Mouse (Mus musculus) forelimb bud, embryonic 11.5 days (tissue): ENCODE results near the gene Cd8b1.

Experiments used
- DNase-seq: peaks from one replicate; pipeline ENCODE4 v3.0.0-alpha.2; 2012; ENCODE audit warnings: low read depth, low spot score

Gene Cd8b1

GRCm38 (mm10) chr6:71351201-71351600 is 28.6 kb downstream of the Cd8b1 start:
- DNase-seq = no peak

GRCm38 (mm10) chr6:71352201-71352600 is 29.6 kb downstream of the Cd8b1 start:
- DNase-seq = no peak

- DNase-seq = no peak
Observed at GRCm38 (mm10) chr6:71352866-71353427, 30.4 kb downstream of the Cd8b1 start.

- DNase-seq = no peak
Observed at GRCm38 (mm10) chr6:71353722-71354121, 31.1 kb downstream of the Cd8b1 start.

- DNase-seq = no peak
Observed at GRCm38 (mm10) chr6:71357493-71357892, 34.9 kb downstream of the Cd8b1 start.

GRCm38 (mm10) chr6:71360221-71360620 is 37.6 kb downstream of the Cd8b1 start:
- DNase-seq = no peak

- DNase-seq = no peak
Observed at GRCm38 (mm10) chr6:71360751-71361150, 38.2 kb downstream of the Cd8b1 start.

- DNase-seq = no peak
Observed at GRCm38 (mm10) chr6:71361156-71361670, 38.6 kb downstream of the Cd8b1 start.

GRCm38 (mm10) chr6:71363995-71364394 is 41.4 kb downstream of the Cd8b1 start:
- DNase-seq = no peak

GRCm38 (mm10) chr6:71369416-71369815 is 46.8 kb downstream of the Cd8b1 start:
- DNase-seq = no peak

- no peak for DNase-seq
Observed at GRCm38 (mm10) chr6:71371085-71371605, 48.6 kb downstream of the Cd8b1 start.

- DNase-seq = no peak
Observed at GRCm38 (mm10) chr6:71372041-71372720, 49.6 kb downstream of the Cd8b1 start.

- DNase-seq = no peak
Observed at GRCm38 (mm10) chr6:71373249-71373775, 50.7 kb downstream of the Cd8b1 start, which contains the start of gene Cd8a. TSS of gene Cd8a (plus strand) at chr6:71373427.

GRCm38 (mm10) chr6:71374311-71374829 is 51.8 kb downstream of the Cd8b1 start:
- DNase-seq = no peak

GRCm38 (mm10) chr6:71374921-71375320 is 52.3 kb downstream of the Cd8b1 start:
- DNase-seq = no peak

- no peak for DNase-seq
Observed at GRCm38 (mm10) chr6:71376711-71377110, 54.1 kb downstream of the Cd8b1 start.

GRCm38 (mm10) chr6:71381654-71382053 is 59.1 kb downstream of the Cd8b1 start:
- no peak for DNase-seq
